Mouse (Mus musculus) ovary, postnatal 14 days (tissue): ENCODE measurements around the gene Fxyd3.

Experiments
- DNase-seq: peaks from one replicate; pipeline ENCODE4 v3.0.0; 2022; ENCODE audit warnings: low spot score

The Fxyd3 gene

DNA sequence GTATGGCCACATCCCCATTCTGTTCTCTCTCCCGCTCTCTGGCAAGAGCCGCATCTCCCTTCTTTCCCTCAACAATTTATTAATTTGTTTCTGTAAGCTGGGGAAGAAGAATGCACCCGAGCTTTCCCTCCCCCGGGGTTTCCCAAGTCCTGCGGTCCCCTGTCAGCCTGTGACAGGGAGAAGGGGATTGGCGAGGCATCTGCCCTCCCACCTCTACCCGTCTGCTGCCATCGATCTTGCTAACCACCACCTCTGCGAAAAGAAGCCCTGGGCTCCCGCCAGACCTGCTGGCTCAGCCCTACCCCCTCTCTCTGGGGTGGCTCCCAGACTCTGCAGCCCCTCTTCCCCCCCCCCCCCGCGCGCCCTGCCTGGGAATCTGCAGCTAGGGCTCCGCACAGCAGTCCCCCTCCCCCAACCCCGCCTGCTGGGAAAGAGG, 26.6 kb downstream of the Fxyd3 start:
- DNase-seq, result no peak

DNA sequence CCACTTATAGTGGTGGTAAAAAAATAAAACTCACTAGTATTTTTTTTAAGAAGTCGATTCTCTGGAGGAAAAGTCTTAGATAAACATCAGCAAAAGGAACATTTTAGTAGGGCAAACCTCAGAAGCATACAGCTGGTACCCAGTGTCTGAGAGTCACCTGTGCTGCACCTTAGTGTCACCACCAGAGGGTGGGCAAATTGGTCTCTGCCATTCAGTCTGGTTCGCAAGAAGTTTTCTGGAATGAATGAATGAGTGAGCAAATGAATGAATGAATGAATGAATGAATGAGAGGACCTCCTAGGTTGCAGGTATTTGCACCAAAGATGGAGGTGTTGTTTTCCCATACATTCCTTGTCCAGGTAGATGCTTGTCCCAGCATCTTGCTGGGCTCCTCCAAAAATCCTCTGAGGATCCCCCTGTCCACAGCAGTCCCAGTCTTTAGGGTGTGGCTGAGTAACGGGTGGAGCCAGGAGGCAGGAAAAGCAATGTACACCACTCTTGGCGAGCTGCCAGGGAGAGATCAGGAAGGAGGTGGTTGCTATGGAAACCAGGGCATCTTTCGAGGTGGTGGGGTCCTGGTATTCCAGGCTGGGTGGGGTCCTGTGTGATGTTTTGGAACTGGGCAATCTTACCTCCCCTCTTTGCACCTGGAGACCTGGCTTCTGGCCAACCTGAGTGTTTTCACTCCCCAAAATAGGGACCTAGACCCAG, 27.2 kb downstream of the Fxyd3 start:
- no peak for DNase-seq

DNA sequence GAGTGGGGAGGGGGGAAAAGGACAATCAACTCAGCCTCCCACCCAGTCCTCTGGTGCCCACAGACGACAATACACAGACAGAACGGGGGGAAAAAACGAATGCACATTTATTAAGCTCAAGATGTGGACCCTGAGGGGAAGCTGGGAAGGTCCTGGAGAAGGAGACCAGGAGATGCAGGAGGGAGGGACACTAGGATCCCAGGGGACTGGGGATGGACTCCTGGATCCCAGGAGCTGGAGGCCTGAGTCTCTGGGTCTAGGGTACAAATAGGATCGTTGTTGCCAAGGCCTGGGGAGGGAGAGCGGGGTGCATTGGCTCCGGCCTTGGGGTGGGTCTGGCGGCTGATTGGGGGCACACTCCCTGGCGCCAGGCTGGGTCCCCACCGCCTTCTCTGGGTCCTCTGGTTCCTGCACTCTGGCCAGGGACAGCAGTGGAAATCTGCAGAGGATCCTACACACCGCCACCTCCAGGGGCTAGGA, 34.0 kb downstream of the Fxyd3 start, which contains the start of gene Fxyd5:
Fxyd5 (minus strand) TSS at position 51 of the 480 bp plus-strand sequence.
- DNase-seq, result no peak

DNA sequence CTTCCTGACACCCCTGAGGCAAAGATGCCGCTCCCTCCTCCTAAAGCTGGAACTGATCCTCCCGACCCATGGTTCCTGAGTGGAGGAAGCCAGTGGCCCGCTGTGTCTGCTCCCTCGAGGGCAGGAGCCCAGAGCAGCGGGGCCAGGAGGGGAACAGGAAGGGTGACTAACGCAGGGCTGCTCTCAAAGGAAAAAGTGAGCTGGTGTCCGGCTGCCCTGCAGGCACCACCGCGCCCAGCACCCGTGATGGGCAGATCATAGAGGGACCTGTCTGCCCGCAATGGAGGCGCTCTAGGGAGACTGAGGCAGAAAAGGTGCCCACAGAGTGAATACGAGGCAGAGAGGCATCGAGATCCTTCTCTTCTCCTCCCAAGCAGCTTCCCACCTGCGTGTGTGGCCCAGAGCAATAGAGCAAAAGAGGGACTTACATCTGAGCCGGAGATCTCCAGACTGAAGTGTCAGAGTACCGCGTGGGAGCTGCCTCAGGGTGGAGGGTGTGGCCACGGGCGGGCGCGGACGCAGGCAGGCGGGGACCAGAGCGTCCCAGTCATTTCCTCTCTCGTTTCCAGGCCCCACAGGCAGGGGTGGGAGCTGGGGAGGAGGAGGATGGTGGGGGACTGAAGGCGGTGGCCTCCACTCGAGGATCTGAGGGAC, 34.7 kb downstream of the Fxyd3 start:
- no peak for DNase-seq

DNA sequence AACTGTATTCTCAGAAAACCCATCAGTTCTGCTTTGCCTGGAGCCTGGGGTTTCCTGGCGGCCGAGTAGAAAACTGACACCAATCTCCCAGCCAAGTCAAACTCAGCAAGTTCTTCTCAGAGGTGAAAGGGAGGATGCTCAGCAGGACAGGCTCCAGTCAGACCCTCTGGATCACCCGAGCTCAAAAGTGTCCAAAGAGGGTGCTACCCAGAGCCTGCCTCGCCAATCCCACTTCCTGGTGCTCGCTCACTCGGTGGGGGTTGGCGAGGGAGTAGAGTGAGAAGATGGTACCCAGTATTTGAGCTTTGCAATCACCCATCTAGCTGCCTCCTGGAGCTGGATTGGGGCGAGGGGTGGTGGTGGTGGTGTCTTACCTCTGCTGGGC, 35.5 kb downstream of the Fxyd3 start:
- no peak for DNase-seq

DNA sequence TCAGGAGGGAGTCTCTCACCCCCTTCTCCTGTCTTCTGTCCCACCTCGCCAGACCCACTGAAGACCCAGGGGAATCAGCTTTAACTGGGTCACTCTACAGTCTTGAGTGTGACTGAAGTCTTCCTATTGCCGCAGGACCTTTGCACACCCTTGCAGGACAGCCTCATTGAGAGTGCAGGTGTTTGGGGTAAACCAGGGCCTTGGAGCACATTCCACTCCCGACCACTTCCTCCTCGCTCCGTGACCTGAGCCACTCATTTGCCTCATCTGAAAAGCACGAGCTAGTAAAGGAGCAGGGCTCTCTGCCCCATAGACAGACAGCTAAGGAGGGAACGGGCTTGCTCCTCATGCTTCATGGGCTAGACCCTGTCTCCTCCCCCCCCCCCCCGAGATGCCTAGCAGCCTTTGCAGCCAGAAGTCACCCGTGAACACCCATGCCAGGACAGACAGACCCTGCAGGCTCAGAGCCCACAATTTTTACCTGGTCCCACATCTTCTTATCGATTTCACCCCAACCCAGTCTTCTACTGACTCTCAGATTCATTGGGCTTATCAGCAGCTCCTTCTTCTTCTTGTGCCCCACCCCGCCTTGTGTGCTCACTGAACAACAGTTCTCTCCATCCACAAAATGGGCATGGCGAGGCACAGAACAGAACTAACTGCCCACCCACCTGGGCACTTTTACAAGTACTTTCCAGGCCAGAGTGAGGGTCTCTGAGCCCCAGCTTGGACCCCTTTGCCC, 36.1 kb downstream of the Fxyd3 start:
- no peak for DNase-seq

DNA sequence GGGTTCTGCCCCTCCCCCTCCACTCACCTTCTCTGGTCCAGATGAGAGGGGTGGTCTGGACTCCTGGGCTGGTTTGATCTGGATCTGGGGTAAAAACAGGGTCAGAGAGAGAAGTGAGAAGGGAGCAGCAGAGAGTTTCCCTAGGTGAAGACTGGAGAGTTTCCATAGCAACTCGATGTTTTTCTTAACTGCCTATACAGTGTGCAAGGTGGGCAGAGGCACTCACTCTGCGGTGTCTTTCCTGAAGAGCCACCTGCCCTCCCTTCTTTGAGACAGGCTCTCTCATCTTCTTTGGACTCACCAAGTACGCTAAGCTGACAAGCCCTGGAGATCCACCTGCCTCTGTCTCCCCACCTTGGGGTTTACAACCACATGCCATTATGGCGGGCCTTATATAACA, 37.5 kb downstream of the Fxyd3 start:
- DNase-seq, result no peak

DNA sequence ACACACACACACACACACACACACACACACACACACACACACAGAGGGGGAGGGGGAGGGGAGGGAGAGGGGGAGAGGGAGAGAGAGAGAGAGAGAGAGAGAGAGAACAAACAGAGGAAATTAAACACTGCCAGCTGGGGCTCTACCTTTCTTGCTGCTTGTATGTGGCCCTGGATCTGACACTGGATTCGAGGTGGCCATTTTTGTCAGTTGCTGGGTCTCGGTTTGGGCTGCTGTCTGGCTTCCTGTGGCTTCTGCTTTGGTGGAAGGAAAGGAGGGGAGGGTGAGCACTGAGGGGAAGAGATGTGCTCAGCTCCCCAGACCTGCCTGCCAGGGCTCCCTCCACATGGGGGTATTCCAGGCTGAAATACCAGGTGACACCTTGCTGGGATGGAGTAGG, 38.8 kb downstream of the Fxyd3 start:
- no peak for DNase-seq

DNA sequence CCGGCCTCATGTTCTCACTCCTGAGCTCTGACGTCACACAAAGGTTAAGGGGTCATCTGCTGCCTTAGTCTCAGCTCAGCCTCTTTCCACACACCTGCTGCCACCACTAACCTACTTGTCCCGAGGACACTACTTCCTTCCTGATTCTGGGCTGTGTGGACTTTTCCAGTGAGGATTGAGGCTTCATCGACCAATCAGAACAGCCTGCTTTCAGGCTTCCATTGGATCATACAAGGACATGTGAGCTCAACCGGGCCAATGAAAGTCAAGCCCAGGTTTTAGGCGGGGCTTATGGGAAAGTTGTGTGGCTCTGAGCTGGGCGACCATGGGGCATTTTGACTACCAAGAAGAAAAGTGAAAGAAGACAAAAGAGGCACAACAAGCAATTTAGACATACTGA, 39.6 kb downstream of the Fxyd3 start:
- DNase-seq, result no peak

DNA sequence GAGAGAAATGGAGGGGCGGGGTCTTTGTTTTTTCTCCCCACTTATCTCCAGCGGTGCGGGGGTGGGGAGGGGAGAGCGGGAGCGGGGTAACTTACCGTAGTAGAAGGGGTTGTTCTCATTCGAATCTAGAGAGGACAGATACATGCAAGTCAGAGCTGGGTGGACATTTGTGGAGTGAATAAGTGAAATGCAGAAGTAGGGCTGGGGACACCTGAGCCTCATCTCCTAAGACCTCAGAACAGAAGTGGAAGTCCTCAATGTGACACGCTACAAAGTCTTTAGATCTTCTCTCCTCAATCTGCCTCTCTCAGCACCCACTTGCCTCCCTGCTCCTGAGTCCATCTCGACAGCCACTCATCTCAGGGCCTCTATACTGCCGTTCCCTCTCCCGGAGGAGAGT, 41.2 kb downstream of the Fxyd3 start:
- no peak for DNase-seq

DNA sequence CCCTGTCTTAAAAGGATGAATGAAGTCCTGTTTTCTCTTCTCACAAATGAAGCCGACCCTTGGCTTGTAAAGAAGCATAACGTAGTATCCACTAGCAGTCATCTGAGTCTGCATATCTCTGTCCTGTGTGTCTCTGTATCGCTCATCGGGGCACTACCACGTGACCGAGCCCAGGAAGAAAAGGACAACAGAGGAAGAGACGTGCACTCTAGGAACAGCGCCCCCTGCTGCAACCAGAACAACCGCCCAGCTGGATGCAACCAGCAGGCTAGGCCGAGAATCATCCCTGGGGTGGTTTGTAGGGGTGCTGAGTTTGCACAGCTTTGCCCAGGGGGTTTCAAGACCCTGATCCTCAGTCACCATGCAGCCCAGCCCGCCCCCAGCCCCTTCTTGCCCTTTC, 41.7 kb downstream of the Fxyd3 start:
- no peak for DNase-seq

DNA sequence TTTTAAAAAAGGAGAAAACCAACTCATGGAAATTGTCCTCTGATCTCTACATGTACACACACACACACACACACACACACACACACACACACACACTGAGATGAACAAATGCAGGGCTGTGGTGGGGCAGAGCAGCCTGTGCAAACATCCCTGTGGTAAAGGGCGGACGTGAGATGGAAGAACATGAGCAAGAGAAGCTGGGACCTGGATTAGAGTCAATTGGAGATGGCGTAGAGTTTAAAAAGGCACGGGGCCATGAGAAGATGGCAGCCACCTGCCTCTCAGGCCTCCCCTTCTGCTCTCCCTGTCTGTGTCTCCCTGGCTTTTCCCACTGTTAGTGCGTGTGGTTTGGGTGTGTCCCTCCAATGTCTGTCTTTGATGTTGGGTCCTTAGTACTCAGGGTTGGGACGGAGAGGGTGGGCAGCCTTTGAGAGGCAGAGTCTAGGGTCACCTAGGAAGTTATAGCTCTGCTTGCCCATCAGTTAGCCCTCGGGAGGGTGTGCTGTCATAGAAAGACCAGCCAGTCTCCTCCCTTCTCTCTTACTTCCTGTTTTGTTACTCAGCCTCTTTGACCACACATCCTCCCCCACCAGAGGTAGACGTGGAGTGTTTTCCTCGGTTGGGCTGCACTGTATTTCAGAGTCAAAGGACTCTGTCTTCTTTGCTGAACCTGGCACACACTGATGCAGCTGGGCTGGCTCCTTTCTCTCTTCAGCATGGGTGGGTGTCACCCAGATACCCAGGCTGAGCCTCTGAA, 42.9 kb downstream of the Fxyd3 start:
- DNase-seq, result no peak

DNA sequence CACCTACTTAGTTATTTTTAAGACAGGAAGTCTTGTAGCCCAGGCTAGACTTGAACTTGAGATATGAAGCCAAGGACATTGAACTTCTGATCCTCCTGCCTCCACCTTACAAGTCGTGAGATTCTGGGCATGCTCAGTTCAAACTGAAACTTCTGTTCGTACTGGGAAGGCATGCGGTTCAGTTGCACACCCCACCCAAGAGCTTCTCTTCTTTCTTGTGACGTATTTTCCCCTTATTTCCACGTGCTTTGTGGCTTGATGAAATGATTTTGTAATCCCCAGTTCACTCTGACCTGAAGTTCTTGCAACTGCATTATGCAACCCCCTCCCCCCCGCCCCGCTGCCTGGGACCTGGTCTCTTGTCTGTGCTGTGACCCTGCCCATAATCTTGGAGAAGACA, 44.8 kb downstream of the Fxyd3 start:
- no peak for DNase-seq

DNA sequence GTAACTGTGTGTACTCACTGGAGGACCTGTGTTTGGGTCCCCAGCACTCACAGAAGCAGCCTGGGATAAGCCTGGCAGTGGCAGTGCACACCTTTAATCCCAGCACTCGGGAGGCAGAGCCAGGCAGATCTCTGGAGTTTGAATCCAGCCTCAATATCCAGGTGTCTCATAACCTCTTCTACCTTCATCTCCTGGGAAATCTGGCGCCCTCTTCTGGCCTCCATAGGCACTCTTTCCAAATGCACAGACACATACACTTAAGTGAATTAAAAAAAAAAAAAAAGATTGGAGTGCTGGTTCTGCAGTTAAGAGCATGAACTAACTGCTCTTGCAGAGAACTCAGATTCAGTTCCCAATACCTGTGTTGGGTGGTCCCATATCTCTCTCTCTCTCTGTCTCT, 45.8 kb downstream of the Fxyd3 start:
- no peak for DNase-seq

DNA sequence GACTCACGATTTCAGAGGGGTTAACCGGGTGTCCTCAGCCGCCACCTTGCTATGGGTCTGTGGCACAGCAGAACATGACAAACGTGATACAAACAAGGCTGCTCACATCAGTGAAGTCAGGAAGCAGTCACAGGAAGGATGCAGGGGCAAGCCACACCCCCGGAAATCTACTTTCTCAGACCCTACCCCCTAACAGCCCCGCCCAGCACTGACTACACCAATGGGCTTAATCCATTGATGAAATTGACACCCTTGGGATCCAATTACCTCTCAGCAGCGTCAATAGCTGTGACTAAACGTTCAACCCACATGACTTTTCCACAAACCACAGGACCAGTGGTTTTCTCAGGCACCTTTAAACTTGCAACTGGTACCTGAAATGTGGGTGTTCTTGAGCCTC, 47.9 kb downstream of the Fxyd3 start:
- no peak for DNase-seq
